Mouse (Mus musculus): ENCODE results near the gene Csmd2. TPM values are rescaled to one million over a fixed set of nuclear protein-coding genes. Genes with fewer than 3 reads are reported as not detected.

Gene Csmd2
- polyA plus RNA-seq, 1 experiment from 2014 or later, result 4.5 TPM

DNA sequence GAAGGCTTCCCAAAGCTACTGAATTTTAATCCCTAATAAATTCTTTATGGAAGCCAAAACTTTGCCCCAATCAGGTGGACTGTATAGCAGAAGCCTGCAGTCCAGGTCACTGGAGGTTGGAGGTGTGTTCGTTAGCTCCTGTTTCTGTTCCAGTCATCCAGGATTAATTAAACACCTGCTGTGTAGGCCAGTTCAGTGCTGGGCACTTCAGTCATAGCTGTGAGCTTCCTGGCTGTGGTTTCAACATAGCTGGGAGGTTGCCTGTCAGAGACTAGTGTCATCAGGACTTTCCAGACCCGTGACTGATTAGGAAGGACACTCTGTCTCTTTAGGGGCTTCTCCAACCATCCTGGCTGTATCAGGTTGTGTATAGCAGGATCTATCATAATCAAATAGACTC lies 337.9 kb downstream of the Csmd2 start:
- peaks cover 3% of the 10 kb centered on the region; the same call in 1 of the 2 replicates for H3K4me1 ChIP-seq
- 0 out of 2 replicates have a peak, but pooled peaks cover 4% of the 10 kb centered on the region for H3K36me3 ChIP-seq (ENCODE audit: poor library complexity, severe bottlenecking)
- no peaks in the 10 kb centered on the region for H3K27me3 ChIP-seq
- H3K9me3 ChIP-seq (replicated peaks), result no peaks in the 10 kb centered on the region
- H3K4me2 ChIP-seq, result no peak overlapping the region
- 40% methylated on average over 2 of the region's 2 CpGs for WGBS
- H3K27ac ChIP-seq, result no peak overlapping the region
- H3K4me3 ChIP-seq, result no peak overlapping the region
- no peak overlapping the region for H3K9ac ChIP-seq
- no peak for ATAC-seq

GRCm38 (mm10) chr4:128326755-128327154 lies 339.1 kb downstream of the Csmd2 start:
- H3K4me2 ChIP-seq, result no peak overlapping the region
- no peaks in the 10 kb centered on the region for H3K9me3 ChIP-seq (replicated peaks)
- peaks cover 6% of the 10 kb centered on the region; the same call in 1 of the 2 replicates for H3K4me1 ChIP-seq
- H3K9ac ChIP-seq, result no peak overlapping the region
- no peak for ATAC-seq
- 0 out of 2 replicates have a peak, but pooled peaks cover 4% of the 10 kb centered on the region for H3K36me3 ChIP-seq (ENCODE audit: poor library complexity, severe bottlenecking)
- H3K27me3 ChIP-seq, result no peaks in the 10 kb centered on the region
- no peak overlapping the region for H3K4me3 ChIP-seq
- 85% methylated on average over 4 of the region's 4 CpGs for WGBS
- no peak overlapping the region for H3K27ac ChIP-seq

DNA sequence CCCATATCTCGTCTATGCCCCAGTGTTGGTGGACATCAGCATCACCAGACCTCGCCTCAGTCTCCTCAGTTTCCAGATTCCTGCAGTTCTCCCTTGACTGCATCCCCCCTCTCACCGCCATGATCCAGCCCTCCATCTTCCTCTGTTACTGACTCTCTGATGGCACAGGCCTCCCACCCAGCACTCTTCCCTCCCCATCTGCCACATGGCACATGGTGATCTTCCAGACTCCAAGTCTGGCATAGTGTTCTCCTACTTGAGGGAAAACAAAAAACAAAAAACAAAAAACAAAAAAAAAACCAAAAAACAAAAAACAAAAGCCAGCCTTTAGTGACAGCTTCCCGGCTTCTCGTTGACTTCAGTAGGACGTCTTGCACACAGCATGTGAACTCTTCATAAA lies 339.8 kb downstream of the Csmd2 start:
- 88% methylated on average over 6 of the region's 6 CpGs for WGBS
- no peak overlapping the region for H3K27ac ChIP-seq
- no peak overlapping the region for H3K4me3 ChIP-seq
- no peaks in the 10 kb centered on the region for H3K9me3 ChIP-seq (replicated peaks)
- ATAC-seq, result no peak
- no peaks in the 10 kb centered on the region for H3K27me3 ChIP-seq
- H3K36me3 ChIP-seq (ENCODE audit: poor library complexity, severe bottlenecking), result 0 out of 2 replicates have a peak, but pooled peaks cover 4% of the 10 kb centered on the region
- H3K4me2 ChIP-seq, result no peak overlapping the region
- H3K4me1 ChIP-seq, result peaks cover 6% of the 10 kb centered on the region; the same call in 1 of the 2 replicates
- no peak overlapping the region for H3K9ac ChIP-seq

- ATAC-seq, result no peak
- no peak overlapping the region for H3K4me2 ChIP-seq
Measured at GRCm38 (mm10) chr4:128330519-128330918, 342.9 kb downstream of the Csmd2 start.

DNA sequence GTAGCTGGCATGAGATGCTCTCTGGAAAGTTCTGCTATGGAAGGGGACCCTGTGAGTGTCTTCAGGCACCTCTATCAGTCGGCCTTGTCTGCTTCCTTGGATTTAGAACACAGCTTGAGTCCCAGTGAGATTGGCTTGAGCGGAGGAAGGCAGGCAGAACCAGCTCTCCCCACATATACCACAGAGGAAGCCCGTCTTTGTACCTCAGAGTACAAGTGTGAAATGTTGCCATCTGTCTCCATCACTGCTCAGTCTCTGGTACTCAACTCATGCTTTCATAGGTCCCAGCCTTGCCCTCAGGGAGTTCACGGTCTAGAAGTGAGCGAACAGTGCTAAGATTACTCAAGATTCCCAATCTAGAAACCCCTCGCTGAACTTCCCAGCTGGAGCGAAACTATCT lies 352.8 kb downstream of the Csmd2 start:
- no peaks in the 10 kb centered on the region for H3K4me1 ChIP-seq
- no peaks in the 10 kb centered on the region for H3K9me3 ChIP-seq (replicated peaks)
- H3K4me3 ChIP-seq, result no peak overlapping the region
- no peak overlapping the region for H3K4me2 ChIP-seq
- no peak for ATAC-seq
- WGBS, result 87% methylated on average over 7 of the region's 7 CpGs
- no peaks in the 10 kb centered on the region for H3K27me3 ChIP-seq
- H3K27ac ChIP-seq, result no peak overlapping the region
- H3K9ac ChIP-seq, result no peak overlapping the region
- H3K36me3 ChIP-seq (ENCODE audit: poor library complexity, severe bottlenecking), result no peaks in the 10 kb centered on the region

More at GRCm38 (mm10) chr4:128330519-128330918, 342.9 kb downstream of the Csmd2 start:
- WGBS, result 63% methylated on average over 9 of the region's 9 CpGs
- H3K4me1 ChIP-seq, result peaks cover 6% of the 10 kb centered on the region; the same call in 1 of the 2 replicates
- H3K27me3 ChIP-seq, result no peaks in the 10 kb centered on the region
- no peak overlapping the region for H3K4me3 ChIP-seq
- H3K27ac ChIP-seq, result no peak overlapping the region
- no peak overlapping the region for H3K9ac ChIP-seq
- H3K36me3 ChIP-seq (ENCODE audit: poor library complexity, severe bottlenecking), result no peaks in the 10 kb centered on the region
- no peaks in the 10 kb centered on the region for H3K9me3 ChIP-seq (replicated peaks)

DNA sequence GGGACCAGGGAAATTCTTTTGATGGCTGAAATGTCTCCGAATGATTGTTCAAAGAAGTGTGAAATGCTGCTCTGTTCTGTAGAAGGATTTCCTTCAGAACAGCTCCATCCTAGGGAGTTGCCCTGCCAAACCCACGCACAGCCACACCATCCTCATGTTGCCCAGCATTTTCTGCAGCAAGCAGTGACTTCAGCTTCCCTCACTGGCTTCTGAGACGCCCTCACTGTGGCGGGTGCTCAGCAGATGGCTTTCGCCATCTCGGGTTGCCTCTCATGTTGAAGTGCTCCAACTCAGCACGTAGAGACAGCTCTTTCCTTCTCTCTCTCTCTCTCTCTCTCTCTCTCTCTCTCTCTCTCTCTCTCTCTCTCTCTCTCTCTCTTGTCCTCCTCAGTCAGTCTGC lies 353.7 kb downstream of the Csmd2 start:
- Histone ChIP-seq H3K36me3 (ENCODE audit: poor library complexity, severe bottlenecking) (no peaks in the 10 kb centered on the region), H3K27ac (no peak overlapping the region), H3K9ac (no peak overlapping the region), H3K4me1 (no peaks in the 10 kb centered on the region), H3K4me3 (no peak overlapping the region), H3K4me2 (no peak overlapping the region), H3K27me3 (no peaks in the 10 kb centered on the region), H3K9me3 (replicated peaks) (no peaks in the 10 kb centered on the region)
- 81% methylated on average over 7 of the region's 7 CpGs for WGBS
- ATAC-seq, result no peak

- Histone ChIP-seq H3K9ac (no peak overlapping the region), H3K4me1 (no peaks in the 10 kb centered on the region), H3K4me2 (no peak overlapping the region), H3K27me3 (no peaks in the 10 kb centered on the region), H3K27ac (no peak overlapping the region), H3K9me3 (replicated peaks) (no peaks in the 10 kb centered on the region), H3K4me3 (no peak overlapping the region), H3K36me3 (ENCODE audit: poor library complexity, severe bottlenecking) (no peaks in the 10 kb centered on the region)
- ATAC-seq, result no peak
- WGBS, result 65% methylated on average over 1 of the region's 1 CpGs
Measured at GRCm38 (mm10) chr4:128342208-128342607, 354.6 kb downstream of the Csmd2 start.

DNA sequence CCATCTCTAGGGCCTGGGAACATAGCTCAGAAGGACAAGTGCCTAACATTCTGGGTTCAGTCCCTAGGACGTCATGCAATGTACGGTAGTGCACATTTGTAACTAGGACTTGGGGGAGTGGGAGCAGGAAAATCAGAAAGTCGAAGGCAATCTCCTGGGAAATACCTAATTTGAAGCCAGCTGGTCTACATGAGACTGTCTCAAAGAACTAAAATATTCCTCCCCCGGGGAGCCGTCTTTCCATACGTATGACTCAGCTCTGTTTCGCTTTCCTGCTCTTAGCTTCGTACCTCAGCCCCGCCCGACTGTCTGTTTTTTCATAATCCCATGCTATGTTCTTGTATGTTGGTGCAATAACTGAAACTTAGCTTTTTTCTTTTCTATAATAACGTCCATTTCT lies 371.1 kb downstream of the Csmd2 start:
- H3K9ac ChIP-seq, result no peak overlapping the region
- no peaks in the 10 kb centered on the region for H3K4me1 ChIP-seq
- no peaks in the 10 kb centered on the region for H3K27me3 ChIP-seq
- H3K4me3 ChIP-seq, result no peak overlapping the region
- 92% methylated on average over 11 of the region's 11 CpGs for WGBS
- no peak overlapping the region for H3K27ac ChIP-seq
- no peak for ATAC-seq
- H3K9me3 ChIP-seq (replicated peaks), result no peaks in the 10 kb centered on the region
- no peaks in the 10 kb centered on the region for H3K36me3 ChIP-seq (ENCODE audit: poor library complexity, severe bottlenecking)
- no peak overlapping the region for H3K4me2 ChIP-seq

- Histone ChIP-seq H3K27me3 (no peaks in the 10 kb centered on the region), H3K4me2 (no peak overlapping the region), H3K4me1 (no peaks in the 10 kb centered on the region), H3K9me3 (replicated peaks) (no peaks in the 10 kb centered on the region), H3K4me3 (no peak overlapping the region), H3K36me3 (ENCODE audit: poor library complexity, severe bottlenecking) (peaks cover 12% of the 10 kb centered on the region; the same call in 1 of the 2 replicates), H3K27ac (no peak overlapping the region), H3K9ac (no peak overlapping the region)
- 77% methylated on average over 4 of the region's 4 CpGs for WGBS
- ATAC-seq, result no peak
Measured at GRCm38 (mm10) chr4:128365851-128366250, 378.2 kb downstream of the Csmd2 start.

GRCm38 (mm10) chr4:128368088-128368487 lies 380.4 kb downstream of the Csmd2 start:
- Histone ChIP-seq H3K36me3 (ENCODE audit: poor library complexity, severe bottlenecking) (peaks cover 16% of the 10 kb centered on the region; the same call in 1 of the 2 replicates), H3K27ac (no peak overlapping the region), H3K9me3 (replicated peaks) (no peaks in the 10 kb centered on the region), H3K9ac (no peak overlapping the region), H3K4me1 (no peaks in the 10 kb centered on the region), H3K4me3 (no peak overlapping the region), H3K4me2 (no peak overlapping the region), H3K27me3 (no peaks in the 10 kb centered on the region)
- 95% methylated on average over 6 of the region's 6 CpGs for WGBS
- no peak for ATAC-seq

- Histone ChIP-seq H3K4me2 (no peak overlapping the region), H3K27ac (no peak overlapping the region), H3K36me3 (ENCODE audit: poor library complexity, severe bottlenecking) (peaks cover 16% of the 10 kb centered on the region; the same call in 1 of the 2 replicates), H3K9me3 (replicated peaks) (no peaks in the 10 kb centered on the region), H3K4me3 (no peak overlapping the region), H3K27me3 (no peaks in the 10 kb centered on the region), H3K4me1 (no peaks in the 10 kb centered on the region), H3K9ac (no peak overlapping the region)
- WGBS, result 79% methylated on average over 6 of the region's 6 CpGs
- ATAC-seq, result no peak
Measured at GRCm38 (mm10) chr4:128371766-128372165, 384.1 kb downstream of the Csmd2 start.

DNA sequence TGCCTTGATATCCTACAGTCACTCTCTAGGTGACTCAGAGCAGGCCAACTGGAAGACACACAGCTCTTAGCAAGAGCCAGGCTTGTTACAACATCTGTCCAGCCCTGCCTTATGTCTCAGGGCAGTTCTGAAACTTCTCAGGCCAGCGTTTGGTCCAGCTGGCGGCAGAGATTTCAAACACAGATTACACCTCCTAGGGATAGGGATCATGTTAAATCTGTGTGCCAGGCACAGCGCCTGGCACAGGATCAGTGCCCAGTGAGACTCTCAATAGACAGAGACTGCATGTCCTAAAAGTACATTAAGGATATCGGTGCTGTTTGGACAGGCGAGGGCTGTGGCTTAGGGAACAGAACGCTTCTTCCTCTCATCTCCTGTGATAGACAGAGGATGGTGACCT lies 385.5 kb downstream of the Csmd2 start:
- no peak for ATAC-seq
- Histone ChIP-seq H3K4me2 (no peak overlapping the region), H3K36me3 (ENCODE audit: poor library complexity, severe bottlenecking) (peaks cover 16% of the 10 kb centered on the region; the same call in 1 of the 2 replicates), H3K4me3 (no peak overlapping the region), H3K9me3 (replicated peaks) (no peaks in the 10 kb centered on the region), H3K4me1 (no peaks in the 10 kb centered on the region), H3K9ac (no peak overlapping the region), H3K27ac (no peak overlapping the region; the same call in 1 of the 2 replicates), H3K27me3 (no peaks in the 10 kb centered on the region)
- 91% methylated on average over 6 of the region's 6 CpGs for WGBS

- no peak overlapping the region for H3K4me3 ChIP-seq
- no peak overlapping the region for H3K9ac ChIP-seq
- no peak overlapping the region for H3K27ac ChIP-seq
- no peak for ATAC-seq
- no peak overlapping the region for H3K4me2 ChIP-seq
- no peaks in the 10 kb centered on the region for H3K27me3 ChIP-seq
- no peaks in the 10 kb centered on the region for H3K4me1 ChIP-seq
- WGBS, result 86% methylated on average over 5 of the region's 5 CpGs
- H3K36me3 ChIP-seq (ENCODE audit: poor library complexity, severe bottlenecking), result peaks cover 14% of the 10 kb centered on the region; the same call in 1 of the 2 replicates
- H3K9me3 ChIP-seq (replicated peaks), result no peaks in the 10 kb centered on the region
Measured at GRCm38 (mm10) chr4:128374051-128374450, 386.4 kb downstream of the Csmd2 start.

Measured in forebrain, embryonic 13.5 days (tissue).